Mouse (Mus musculus) midbrain, postnatal 0 days (tissue): ENCODE results near the gene Slc30a9. TPM values are rescaled to one million over a fixed set of nuclear protein-coding genes. Genes with fewer than 3 reads are reported as not detected.

Experiments
- ATAC-seq: fragments of 200-750 bp; cut with Nextera tagmentation; 2 replicates; pipeline ENCODE4 v1.8.0; 2017; ENCODE audit warnings: moderate number of reproducible peaks, mild to moderate bottlenecking, moderate TSS enrichment, moderate library complexity; ENCODE audit not compliant: low FRiP score
- DNase-seq: peaks from one replicate; pipeline ENCODE4 v3.0.0-alpha.2; 2015; ENCODE audit warnings: low spot score
- H3K27ac ChIP-seq: fragments of 300-500 bp; sonication (generic); 2 replicates; pipeline ENCODE4 v1.5.1; 2014; ENCODE audit warnings: low read depth, mild to moderate bottlenecking, low read length, mixed read lengths
- H3K27me3 ChIP-seq: fragments of 300-500 bp; sonication (generic); 2 replicates; pipeline ENCODE4 v1.6.1; 2014; ENCODE audit warnings: low read length, control low read depth, mixed read lengths; ENCODE audit not compliant: insufficient read depth
- H3K36me3 ChIP-seq: fragments of 300-500 bp; sonication (generic); 2 replicates; pipeline ENCODE4 v1.6.1; 2014; ENCODE audit warnings: low read length, control low read depth, mixed read lengths; ENCODE audit not compliant: insufficient read depth
- H3K4me1 ChIP-seq: fragments of 300-500 bp; sonication (generic); 2 replicates; pipeline ENCODE4 v1.6.1; 2014; ENCODE audit warnings: mild to moderate bottlenecking, control low read depth, antibody characterized with exemption, low read length, mixed read lengths; ENCODE audit not compliant: insufficient read depth
- H3K4me2 ChIP-seq: fragments of 300-500 bp; sonication (generic); 2 replicates; pipeline ENCODE4 v1.6.1; 2014; ENCODE audit warnings: low read depth, mild to moderate bottlenecking, low read length, mixed read lengths; ENCODE audit not compliant: poor library complexity, severe bottlenecking
- H3K4me3 ChIP-seq: fragments of 300-500 bp; sonication (generic); 2 replicates; pipeline ENCODE4 v1.5.1; 2014; ENCODE audit warnings: low read depth, mild to moderate bottlenecking, low read length, moderate library complexity
- H3K9ac ChIP-seq: fragments of 300-500 bp; sonication (generic); replicated peaks from 2 replicates; pipeline ENCODE4 v1.6.1; 2014; ENCODE audit warnings: mild to moderate bottlenecking, low read length, moderate library complexity, mixed read lengths; ENCODE audit not compliant: poor library complexity, severe bottlenecking
- H3K9me3 ChIP-seq: fragments of 300-500 bp; sonication (generic); 2 replicates; pipeline ENCODE4 v1.6.1; 2016; ENCODE audit warnings: low read length, control low read depth
- CTCF ChIP-seq: IDR thresholded peaks from 2 replicates; pipeline ENCODE4 v1.5.1; 2016; ENCODE audit warnings: antibody characterized with exemption, mild to moderate bottlenecking
- WGBS: fragments of 180-500 bp; shearing (Covaris S2); extraction: QIAGEN DNeasy Blood & Tissue Kit; methylation state at CpG from one replicate; pipeline ENCODE4 v1.1.7; 2014; 5-methylcytosine and 5-hydroxymethylcytosine counted together
- polyA plus RNA-seq: library from polyadenylated mRNA; unstranded; fragments of >200 nt; fragmentation: Nextera tagmentation; extraction: Ambion mirVana; gene quantifications from 2 replicates; pipeline ENCODE4 v1.2.1, GENCODE M21; 2015
- total RNA-seq: library from RNA; depleted of rRNA; stranded (reverse); fragments of >200 nt; gene quantifications from 2 replicates; pipeline ENCODE4 v1.2.3, GENCODE M21; 2014

Gene Slc30a9
- total and polyA plus RNA-seq, 2 experiments from 2014 or later = 99.5 to 176 TPM

DNA sequence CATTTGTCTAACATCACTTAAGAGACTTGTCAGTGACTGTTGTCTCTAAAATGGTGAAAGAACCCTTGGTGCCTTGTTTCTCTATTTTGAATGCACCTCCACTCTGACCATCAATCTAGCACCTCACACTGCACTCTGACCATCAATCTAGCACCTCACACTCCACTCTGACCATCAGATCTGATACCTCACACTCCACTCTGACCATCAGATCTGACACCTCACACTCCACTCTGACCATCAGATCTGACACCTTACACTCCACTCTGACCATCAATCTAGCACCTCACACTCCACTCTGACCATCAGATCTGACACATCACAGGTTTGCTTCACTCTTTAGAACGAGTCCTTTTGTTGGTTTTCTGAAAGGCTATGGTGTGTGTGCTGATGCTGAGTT is 17.3 kb downstream of the Slc30a9 start:
- no peak overlapping the region for H3K4me2 ChIP-seq
- ATAC-seq = no peak
- 63% methylated on average over 1 of the region's 1 CpGs for WGBS
- DNase-seq = no peak
- TF ChIP-seq CTCF = no peak
- H3K27ac ChIP-seq = no peak overlapping the region
- H3K4me3 ChIP-seq = no peak overlapping the region
- H3K9me3 ChIP-seq = no peaks in the 10 kb centered on the region
- no peaks in the 10 kb centered on the region for H3K27me3 ChIP-seq
- no peaks in the 10 kb centered on the region for H3K4me1 ChIP-seq
- no peaks in the 10 kb centered on the region; the same call in 1 of the 2 replicates for H3K36me3 ChIP-seq
- no peak overlapping the region for H3K9ac ChIP-seq

GRCm38 (mm10) chr5:67340811-67341210 is 34.1 kb downstream of the Slc30a9 start:
- peaks cover 22% of the 10 kb centered on the region; the same call in 1 of the 2 replicates for H3K36me3 ChIP-seq
- DNase-seq = no peak
- no peak overlapping the region for H3K27ac ChIP-seq
- H3K4me3 ChIP-seq = no peak overlapping the region
- H3K9me3 ChIP-seq = no peaks in the 10 kb centered on the region
- H3K9ac ChIP-seq = no peak overlapping the region
- TF ChIP-seq CTCF = no peak
- no peak overlapping the region for H3K4me2 ChIP-seq
- no peak for ATAC-seq
- H3K4me1 ChIP-seq = no peaks in the 10 kb centered on the region
- no peaks in the 10 kb centered on the region for H3K27me3 ChIP-seq
- WGBS = 94% methylated on average over 6 of the region's 6 CpGs

GRCm38 (mm10) chr5:67347060-67347459 is 40.3 kb downstream of the Slc30a9 start:
- Histone ChIP-seq H3K36me3 (peaks cover 51% of the 10 kb centered on the region), H3K9me3 (no peaks in the 10 kb centered on the region), H3K4me3 (no peak overlapping the region), H3K9ac (no peak overlapping the region), H3K27me3 (no peaks in the 10 kb centered on the region), H3K27ac (no peak overlapping the region), H3K4me1 (no peaks in the 10 kb centered on the region), H3K4me2 (no peak overlapping the region)
- WGBS = 95% methylated on average over 2 of the region's 2 CpGs
- DNase-seq = no peak
- no peak for ATAC-seq
- no peak for TF ChIP-seq CTCF

GRCm38 (mm10) chr5:67348949-67349348 is 42.2 kb downstream of the Slc30a9 start:
- 65% methylated on average over 10 of the region's 10 CpGs for WGBS
- ATAC-seq (no peak), DNase-seq (no peak)
- TF ChIP-seq CTCF = no peak
- Histone ChIP-seq H3K4me2 (no peak overlapping the region), H3K9me3 (no peaks in the 10 kb centered on the region), H3K27ac (no peak overlapping the region), H3K36me3 (peaks cover 52% of the 10 kb centered on the region), H3K4me3 (no peak overlapping the region), H3K4me1 (no peaks in the 10 kb centered on the region), H3K9ac (no peak overlapping the region), H3K27me3 (no peaks in the 10 kb centered on the region)

DNA sequence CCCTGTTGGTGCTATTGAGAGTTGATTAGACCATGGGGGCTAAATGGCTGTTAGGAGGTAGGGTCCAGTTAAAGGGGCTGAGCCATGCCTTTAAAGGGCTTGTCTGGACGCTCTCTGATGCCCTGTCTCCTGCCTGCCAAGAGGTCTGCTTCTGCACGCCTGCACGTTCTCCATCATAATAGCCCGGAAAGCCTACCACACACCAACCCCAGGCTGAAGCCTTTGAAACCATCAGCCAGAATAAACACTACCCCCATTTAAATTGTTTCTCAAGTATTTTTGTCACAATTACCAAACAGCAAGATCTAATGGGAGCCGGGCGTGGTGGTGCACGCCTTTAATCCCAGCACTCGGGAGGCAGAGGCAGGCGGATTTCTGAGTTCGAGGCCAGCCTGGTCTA is 55.6 kb downstream of the Slc30a9 start:
- Histone ChIP-seq H3K36me3 (no peaks in the 10 kb centered on the region), H3K9me3 (no peaks in the 10 kb centered on the region), H3K27me3 (no peaks in the 10 kb centered on the region), H3K9ac (no peak overlapping the region), H3K4me1 (no peaks in the 10 kb centered on the region), H3K4me2 (no peak overlapping the region), H3K4me3 (no peak overlapping the region), H3K27ac (no peak overlapping the region)
- TF ChIP-seq CTCF = no peak
- no peak for DNase-seq
- ATAC-seq = no peak
- 95% methylated on average over 9 of the region's 10 CpGs for WGBS

DNA sequence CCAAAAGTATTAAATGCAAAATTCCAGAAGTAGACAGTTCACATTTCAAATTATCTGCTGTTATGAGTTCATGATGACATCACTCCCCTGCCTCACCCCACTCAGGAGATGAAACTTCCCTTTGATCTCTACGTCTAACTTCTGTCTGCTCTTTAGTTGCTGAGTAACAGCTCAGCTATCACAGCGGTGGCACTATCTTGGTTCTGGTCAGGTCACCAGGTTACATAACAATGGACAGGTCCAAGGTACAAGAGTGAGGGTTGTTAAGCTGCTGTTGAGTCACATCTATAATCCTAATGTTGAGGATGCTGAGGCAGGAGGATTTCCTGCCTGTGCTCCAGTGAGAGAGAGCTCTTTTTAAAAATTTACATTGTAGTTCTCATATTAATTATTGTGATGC is 56.2 kb downstream of the Slc30a9 start:
- H3K9ac ChIP-seq = no peak overlapping the region
- no peak for ATAC-seq
- no peaks in the 10 kb centered on the region for H3K36me3 ChIP-seq
- H3K4me3 ChIP-seq = no peak overlapping the region
- no peak overlapping the region for H3K4me2 ChIP-seq
- H3K9me3 ChIP-seq = no peaks in the 10 kb centered on the region
- no peak overlapping the region for H3K27ac ChIP-seq
- 86% methylated on average over 2 of the region's 2 CpGs for WGBS
- DNase-seq = no peak
- H3K4me1 ChIP-seq = no peaks in the 10 kb centered on the region
- H3K27me3 ChIP-seq = no peaks in the 10 kb centered on the region
- TF ChIP-seq CTCF = no peak
